Mouse (Mus musculus) spleen, adult 2 months (tissue): ENCODE data around the gene Naa50.

Source experiments
- CTCF ChIP-seq: fragments of 200-500 bp; IDR thresholded peaks from 2 replicates; pipeline ENCODE4 v1.5.1; 2011; ENCODE audit warnings: mild to moderate bottlenecking, inconsistent platforms; ENCODE audit not compliant: insufficient read depth, insufficient read length, insufficient replicate concordance; ENCODE audit errors: extremely low read depth
- POLR2A ChIP-seq: fragments of 200-500 bp; IDR thresholded peaks from 2 replicates; pipeline ENCODE4 v1.6.1; 2011; ENCODE audit warnings: low read depth, low read length, inconsistent platforms

DNA sequence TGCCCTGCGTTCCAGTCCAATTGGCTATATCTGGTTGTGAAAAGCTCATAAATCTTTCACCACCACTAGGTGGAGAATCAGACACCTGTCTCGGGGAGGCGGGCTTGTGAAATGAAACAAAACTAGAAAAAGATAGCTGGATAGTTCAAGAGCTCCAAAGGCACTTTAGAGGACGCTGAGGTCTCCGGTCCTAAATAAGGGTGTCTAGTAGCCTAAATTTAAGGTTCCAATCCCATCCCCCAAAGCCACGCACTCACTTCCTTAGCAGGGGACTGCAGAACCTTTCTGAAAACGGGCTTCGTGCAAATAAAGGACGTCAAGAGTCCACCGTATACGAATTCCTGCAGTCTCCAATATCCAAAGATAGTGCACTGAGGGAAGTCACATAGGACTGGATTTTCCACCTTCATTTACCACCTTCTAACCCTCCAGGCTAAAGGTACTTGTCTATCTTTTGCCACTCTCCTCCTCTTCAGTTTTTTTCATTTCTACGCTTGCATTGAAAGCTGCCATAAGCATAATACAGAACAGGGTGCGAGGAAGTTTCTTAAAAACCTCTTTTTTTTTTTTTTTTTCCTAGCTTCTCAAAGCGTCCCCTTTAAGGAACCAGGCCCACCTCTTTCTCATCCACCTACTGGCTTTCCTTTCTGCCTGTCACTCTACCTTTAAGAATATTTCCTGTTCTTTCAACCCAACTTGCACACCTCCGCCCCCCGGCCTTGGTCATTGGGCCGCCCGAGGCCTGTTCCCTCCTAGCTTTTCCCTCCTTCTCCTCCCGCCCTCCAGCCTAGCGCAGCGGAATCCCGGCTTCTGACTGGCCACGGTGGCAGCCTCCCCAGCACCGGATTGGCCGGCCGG is 32.9 kb downstream of the Naa50 start:
- TF ChIP-seq CTCF (no peak), POLR2A (no peak; the same call in 1 of the 2 replicates)
